Mouse (Mus musculus): Measurements from ENCODE around the gene Slitrk5. TPM values are rescaled to one million over a fixed set of nuclear protein-coding genes. Genes with fewer than 3 reads are reported as not detected.
"Not testable (repeated sequence)": the region's sequence is repeated elsewhere in the genome, so short reads cannot be mapped to it uniquely, and the experiment has no call there.

Gene Slitrk5
- polyA plus RNA-seq, 1 experiment: not detected

GRCm38 (mm10) chr14:111683543-111683942 lies 8.6 kb downstream of the Slitrk5 start:
- Histone ChIP-seq H3K36me3 (replicated peaks; ENCODE audit: low read length) (no peaks in the 10 kb centered on the region), H3K27me3 (replicated peaks) (peaks cover 37% of the 10 kb centered on the region), H3K9me3 (peaks cover 10% of the 10 kb centered on the region), H3K4me3 (replicated peaks) (no peak overlapping the region), H3K4me1 (peaks cover 18% of the 10 kb centered on the region)
- no peak for TF ChIP-seq GATA1 (IDR thresholded peaks at IDR 0.05; ENCODE audit: borderline replicate concordance, low read length)
- TF ChIP-seq FLI1 (IDR thresholded peaks at IDR 0.05; ENCODE audit: low read length): no peak

DNA sequence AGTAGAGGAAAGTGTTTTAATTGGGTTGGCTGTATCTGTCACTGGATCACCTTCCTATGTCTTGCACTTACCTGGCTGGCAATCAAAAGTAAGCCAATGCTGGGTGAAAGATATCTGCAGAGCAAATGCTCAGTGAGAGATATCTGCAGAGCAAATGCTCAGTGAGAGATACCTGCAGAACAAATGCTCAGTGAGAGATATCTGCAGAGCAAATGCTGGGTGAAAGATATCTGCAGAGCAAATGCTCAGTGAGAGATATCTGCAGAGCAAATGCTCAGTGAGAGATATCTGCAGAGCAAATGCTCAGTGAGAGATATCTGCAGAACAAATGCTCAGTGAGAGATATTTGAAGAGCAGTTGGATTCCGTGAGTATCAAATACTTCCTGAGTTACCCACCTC lies 15.2 kb downstream of the Slitrk5 start:
- not testable (repeated sequence) for H3K9me3 ChIP-seq; H3K36me3 ChIP-seq (replicated peaks; ENCODE audit: low read length); H3K4me3 ChIP-seq (replicated peaks); H3K27me3 ChIP-seq (replicated peaks); H3K4me1 ChIP-seq

- Histone ChIP-seq H3K36me3 (replicated peaks; ENCODE audit: low read length) (no peaks in the 10 kb centered on the region), H3K4me3 (replicated peaks) (no peak overlapping the region), H3K4me1 (no peaks in the 10 kb centered on the region), H3K9me3 (no peaks in the 10 kb centered on the region), H3K27me3 (replicated peaks) (no peaks in the 10 kb centered on the region)
- TF ChIP-seq FLI1 (IDR thresholded peaks at IDR 0.05; ENCODE audit: low read length) (no peak), GATA1 (IDR thresholded peaks at IDR 0.05; ENCODE audit: borderline replicate concordance, low read length) (no peak)
Measured at GRCm38 (mm10) chr14:111729833-111730232, 54.9 kb downstream of the Slitrk5 start.

Data from megakaryocyte, embryonic 14.5 days (primary cell).